In the genomic region with DNA sequence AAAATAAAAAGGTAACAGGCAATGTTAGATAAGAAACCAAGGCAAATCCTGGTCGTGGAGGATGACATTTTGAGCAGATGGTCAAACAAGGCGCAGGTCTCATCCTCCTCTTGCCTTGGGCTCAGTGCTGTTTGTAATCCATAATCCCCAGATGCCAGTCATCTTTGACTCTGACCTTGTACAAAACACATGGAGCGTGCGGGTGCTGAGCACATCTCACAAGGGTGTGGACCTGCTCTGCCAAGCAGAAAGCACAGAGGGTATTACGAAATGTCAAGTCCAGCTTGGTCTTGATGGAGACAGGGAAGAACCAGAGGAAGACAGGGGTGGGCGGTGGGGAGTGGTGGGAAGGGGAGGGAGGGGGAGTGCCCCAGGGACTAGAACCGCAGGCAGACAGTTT, we compare ENCODE assay signal across 26 mouse cellular contexts.
"Had no signal": no experiment of that assay in that cellular context is flagged by ENCODE, and none has a peak within 500 bp of the region (broad histone marks: within the 10 kb centered on the region; RNA-seq: fewer than 3 reads in every experiment).

No protein-coding gene starts in this region.

- H3K4me2 ChIP-seq: embryonic facial prominence, embryonic 12.5 days; embryonic facial prominence, embryonic 13.5 days; embryonic facial prominence, embryonic 15.5 days; forebrain, embryonic 13.5 days; forebrain, embryonic 15.5 days had no signal

- ATAC-seq: forebrain, embryonic 13.5 days; forebrain, embryonic 14.5 days; forebrain, embryonic 15.5 days; forebrain, embryonic 16.5 days; forebrain, postnatal 0 days had no signal

- H3K4me3 ChIP-seq: embryonic facial prominence, embryonic 10.5 days; embryonic facial prominence, embryonic 12.5 days; embryonic facial prominence, embryonic 13.5 days; embryonic facial prominence, embryonic 15.5 days; erythroblast, embryonic 14.5 days; forebrain, embryonic 10.5 days; forebrain, embryonic 13.5 days; forebrain, embryonic 15.5 days; gastrocnemius, adult 2 months; heart, adult 2 months; heart, embryonic 10.5 days had no signal

- H3K36me3 ChIP-seq: embryonic facial prominence, embryonic 10.5 days; embryonic facial prominence, embryonic 12.5 days; embryonic facial prominence, embryonic 13.5 days; embryonic facial prominence, embryonic 15.5 days; forebrain, embryonic 10.5 days; forebrain, embryonic 15.5 days; heart, embryonic 10.5 days had no signal

- H3K27me3 ChIP-seq: embryonic facial prominence, embryonic 12.5 days; embryonic facial prominence, embryonic 13.5 days; embryonic facial prominence, embryonic 15.5 days; forebrain, embryonic 13.5 days; forebrain, embryonic 15.5 days had no signal

- H3K9me3 ChIP-seq: embryonic facial prominence, embryonic 10.5 days; embryonic facial prominence, embryonic 12.5 days; embryonic facial prominence, embryonic 15.5 days; forebrain, embryonic 13.5 days; forebrain, embryonic 15.5 days had no signal

- H3K27ac ChIP-seq: embryonic facial prominence, embryonic 10.5 days; embryonic facial prominence, embryonic 12.5 days; embryonic facial prominence, embryonic 13.5 days; embryonic facial prominence, embryonic 15.5 days; forebrain, embryonic 10.5 days; forebrain, embryonic 13.5 days; forebrain, embryonic 15.5 days; gastrocnemius, adult 2 months; heart, adult 2 months; heart, embryonic 10.5 days had no signal

- H3K9ac ChIP-seq: embryonic facial prominence, embryonic 12.5 days; embryonic facial prominence, embryonic 13.5 days; embryonic facial prominence, embryonic 15.5 days; forebrain, embryonic 13.5 days; forebrain, embryonic 15.5 days; forebrain, postnatal 0 days had no signal

- DNase-seq: cerebellum, adult 2 months; cerebellum, adult 8-10 months; cerebellum, adult 9-10 months; cerebellum, postnatal 10 days; cerebellum, postnatal 14 days; cerebellum, postnatal 25 days; cerebellum, postnatal 36 days; embryo, embryonic 11 days; forebrain, postnatal 0 days; gastrocnemius, adult 2 months; gastrocnemius, postnatal 10 days; gastrocnemius, postnatal 14 days; gastrocnemius, postnatal 25 days; gastrocnemius, postnatal 36 days; heart, adult 2 months had no signal

- H3K4me1 ChIP-seq: embryonic facial prominence, embryonic 10.5 days; embryonic facial prominence, embryonic 12.5 days; embryonic facial prominence, embryonic 13.5 days; embryonic facial prominence, embryonic 15.5 days; forebrain, embryonic 10.5 days; forebrain, embryonic 13.5 days; forebrain, embryonic 15.5 days; heart, embryonic 10.5 days had no signal
